Mouse (Mus musculus) midbrain, embryonic 10.5 days (tissue): ENCODE data around the gene Ebf1. TPM values are rescaled to one million over a fixed set of nuclear protein-coding genes. Genes with fewer than 3 reads are reported as not detected.
A peak's percentile ranks its signal among the peaks of the same experiment; 100 is the strongest.

Experiments used
- DNase-seq: peaks from one replicate; pipeline ENCODE4 v3.0.0-alpha.2; 2017; ENCODE audit warnings: low spot score
- H3K27ac ChIP-seq: fragments of 300-500 bp; sonication (generic); replicated peaks from 2 replicates; pipeline ENCODE4 v1.5.1; 2016; ENCODE audit warnings: mild to moderate bottlenecking
- H3K27me3 ChIP-seq: fragments of 300-500 bp; sonication (generic); 2 replicates; pipeline ENCODE4 v1.6.1; 2016; ENCODE audit warnings: low read depth, mild to moderate bottlenecking; ENCODE audit not compliant: poor library complexity, severe bottlenecking
- H3K36me3 ChIP-seq: fragments of 300-500 bp; sonication (generic); 2 replicates; pipeline ENCODE4 v1.6.1; 2016; ENCODE audit warnings: mild to moderate bottlenecking, moderate library complexity
- H3K4me1 ChIP-seq: fragments of 300-500 bp; sonication (generic); 2 replicates; pipeline ENCODE4 v1.6.1; 2016
- H3K4me3 ChIP-seq: fragments of 300-500 bp; sonication (generic); 2 replicates; pipeline ENCODE4 v1.5.1; 2016; ENCODE audit warnings: mild to moderate bottlenecking, moderate library complexity
- H3K9me3 ChIP-seq: fragments of 300-500 bp; sonication (generic); replicated peaks from 2 replicates; pipeline ENCODE4 v1.6.1; 2016; ENCODE audit warnings: mild to moderate bottlenecking
- WGBS: fragments of 180-500 bp; shearing (Covaris S2); methylation state at CpG from one replicate; pipeline ENCODE4 v1.1.7; 2016; 5-methylcytosine and 5-hydroxymethylcytosine counted together
- polyA plus RNA-seq: library from polyadenylated mRNA; unstranded; fragments of >200 nt; fragmentation: Nextera tagmentation; extraction: Ambion mirVana; gene quantifications from 2 replicates; pipeline ENCODE4 v1.2.1, GENCODE M21; 2016

Ebf1 gene
- polyA plus RNA-seq, 1 experiment from 2014 or later: 31.8 TPM

GRCm38 (mm10) chr11:44833351-44833996 lies 216.4 kb downstream of the Ebf1 start:
- peak overlapping the region; percentile 78 for H3K27ac ChIP-seq
- H3K9me3 ChIP-seq: no peaks in the 10 kb centered on the region
- peak overlapping the region; percentile 36 for H3K4me3 ChIP-seq
- 32% methylated on average over 18 of the region's 18 CpGs for WGBS
- H3K27me3 ChIP-seq: peaks cover 48% of the 10 kb centered on the region
- H3K4me1 ChIP-seq: peaks cover 41% of the 10 kb centered on the region
- no peaks in the 10 kb centered on the region for H3K36me3 ChIP-seq
- DNase-seq: peak; percentile 33

- 64% methylated on average over 5 of the region's 5 CpGs for WGBS
- Histone ChIP-seq H3K27ac (no peak overlapping the region), H3K9me3 (no peaks in the 10 kb centered on the region), H3K4me1 (peaks cover 41% of the 10 kb centered on the region), H3K4me3 (no peak overlapping the region), H3K36me3 (no peaks in the 10 kb centered on the region), H3K27me3 (peaks cover 39% of the 10 kb centered on the region)
- DNase-seq: no peak
Observed at GRCm38 (mm10) chr11:44835166-44835565, 218.0 kb downstream of the Ebf1 start.

DNA sequence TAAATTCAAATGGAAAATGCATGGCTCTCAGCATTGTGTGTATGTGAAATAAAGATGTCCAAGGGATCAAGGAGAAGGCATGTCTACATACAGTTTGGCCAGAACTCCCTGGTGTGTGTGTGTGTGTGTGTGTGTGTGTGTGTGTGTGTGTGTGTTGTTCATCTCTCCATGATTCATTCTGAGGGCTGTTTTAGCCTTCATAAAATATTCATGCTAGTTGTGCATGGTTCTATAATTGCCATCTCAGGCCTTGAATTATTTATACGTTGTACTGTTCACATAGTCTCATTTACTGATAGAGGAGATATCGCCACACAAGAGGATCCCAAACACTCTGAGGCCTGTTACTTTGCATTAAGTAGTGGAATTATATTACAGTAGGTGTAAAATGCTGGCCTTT lies 220.5 kb downstream of the Ebf1 start:
- Histone ChIP-seq H3K27ac (no peak overlapping the region), H3K36me3 (no peaks in the 10 kb centered on the region), H3K4me3 (no peak overlapping the region), H3K9me3 (no peaks in the 10 kb centered on the region), H3K27me3 (peaks cover 19% of the 10 kb centered on the region; the same call in 1 of the 2 replicates), H3K4me1 (peaks cover 47% of the 10 kb centered on the region)
- WGBS: 85% methylated on average over 2 of the region's 2 CpGs
- DNase-seq: no peak

DNA sequence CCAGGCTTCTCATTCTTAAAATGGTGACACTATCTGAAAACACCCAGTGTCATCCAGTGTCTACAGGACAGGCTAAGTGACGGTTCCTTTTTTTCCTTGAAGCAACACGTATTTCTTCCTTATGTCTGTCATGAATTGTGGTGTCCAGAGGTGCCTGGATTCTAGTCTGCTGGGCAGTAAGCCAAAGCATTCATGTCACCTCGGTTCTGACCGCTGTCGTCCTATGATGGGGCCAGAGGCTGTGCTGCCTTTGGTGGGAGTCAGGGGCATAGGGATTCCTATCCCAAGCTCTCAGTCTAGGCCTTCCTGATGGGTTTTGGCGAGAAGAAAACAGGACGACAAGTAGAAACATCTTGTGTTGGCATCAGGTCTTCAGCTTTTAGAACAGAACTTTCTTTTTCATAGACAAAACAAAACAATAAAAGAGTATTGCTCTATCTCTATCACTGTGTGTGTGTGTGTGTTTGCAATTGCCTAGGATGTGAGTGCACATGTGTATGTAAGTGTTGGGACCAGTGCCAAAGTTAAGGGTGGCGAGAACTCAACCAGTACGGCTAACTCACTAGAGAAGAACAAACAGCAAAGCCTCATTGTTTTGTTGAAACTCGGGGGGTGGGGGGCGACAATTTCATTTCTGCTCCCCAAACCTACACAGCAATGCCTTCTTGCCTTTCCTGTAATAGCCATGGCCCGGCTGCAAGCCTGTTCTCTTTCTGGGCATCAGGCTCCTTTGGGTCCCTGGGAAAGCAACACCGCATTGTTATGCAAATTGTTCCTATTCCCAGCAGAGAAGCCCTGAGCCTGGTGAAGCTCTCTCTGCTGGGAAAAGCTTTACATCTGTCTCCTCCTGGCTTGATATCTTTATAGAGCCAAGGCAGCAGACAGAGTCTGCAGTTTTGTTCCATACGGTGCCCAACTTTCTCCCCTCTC lies 224.3 kb downstream of the Ebf1 start:
- 46% methylated on average over 14 of the region's 14 CpGs for WGBS
- no peaks in the 10 kb centered on the region for H3K36me3 ChIP-seq
- H3K4me3 ChIP-seq: no peak overlapping the region
- DNase-seq: peak; percentile 50
- H3K4me1 ChIP-seq: peaks cover 27% of the 10 kb centered on the region
- no peaks in the 10 kb centered on the region for H3K9me3 ChIP-seq
- peak overlapping the region; percentile 74 for H3K27ac ChIP-seq
- no peaks in the 10 kb centered on the region; the same call in 1 of the 2 replicates for H3K27me3 ChIP-seq

DNA sequence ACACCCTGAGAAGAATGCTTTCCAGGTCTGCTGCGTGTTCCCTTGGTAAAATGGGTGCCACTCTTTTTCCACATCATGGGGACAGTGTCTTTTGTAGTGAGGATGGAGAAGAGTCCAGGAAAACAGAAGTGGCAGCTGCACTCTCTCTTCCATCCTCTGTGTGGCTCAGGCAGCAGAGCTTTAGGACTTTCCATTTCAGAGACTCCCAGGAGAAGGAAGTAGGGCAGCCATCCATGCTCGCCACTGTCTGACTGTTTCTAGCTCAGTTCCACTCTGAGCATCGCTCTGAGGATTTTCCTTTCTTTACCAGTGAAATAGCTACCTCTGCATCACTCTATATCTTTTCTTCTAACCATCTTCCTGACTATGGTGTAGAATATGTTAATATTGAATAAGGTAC lies 234.8 kb downstream of the Ebf1 start:
- H3K9me3 ChIP-seq: no peaks in the 10 kb centered on the region
- no peak overlapping the region for H3K27ac ChIP-seq
- H3K4me3 ChIP-seq: no peak overlapping the region
- WGBS: 85% methylated on average over 3 of the region's 3 CpGs
- H3K4me1 ChIP-seq: peaks cover 11% of the 10 kb centered on the region
- H3K27me3 ChIP-seq: no peaks in the 10 kb centered on the region
- H3K36me3 ChIP-seq: no peaks in the 10 kb centered on the region
- DNase-seq: no peak

GRCm38 (mm10) chr11:44852921-44853320 lies 235.8 kb downstream of the Ebf1 start:
- H3K36me3 ChIP-seq: no peaks in the 10 kb centered on the region
- DNase-seq: no peak
- H3K27me3 ChIP-seq: no peaks in the 10 kb centered on the region
- H3K4me3 ChIP-seq: no peak overlapping the region
- peaks cover 11% of the 10 kb centered on the region for H3K4me1 ChIP-seq
- no peaks in the 10 kb centered on the region for H3K9me3 ChIP-seq
- 93% methylated on average over 10 of the region's 10 CpGs for WGBS
- no peak overlapping the region for H3K27ac ChIP-seq

DNA sequence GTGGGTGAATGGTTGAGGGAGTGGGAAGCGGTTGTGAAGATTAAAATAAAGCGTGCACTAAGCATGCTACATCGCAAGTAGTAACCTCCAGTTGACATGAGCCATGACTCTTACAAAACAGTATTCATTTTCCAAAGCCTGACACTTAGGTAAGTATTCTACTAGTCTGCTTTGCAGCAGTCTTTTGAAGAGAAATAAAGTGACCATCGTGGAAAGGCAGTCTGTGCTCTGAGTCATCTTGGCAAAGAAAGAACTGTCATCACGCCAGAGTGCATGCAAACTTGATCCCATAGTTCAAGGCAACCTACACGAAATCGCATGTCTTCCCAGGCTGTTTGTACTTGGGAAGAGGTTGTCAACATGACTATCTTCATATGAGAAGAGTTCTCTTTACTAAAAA lies 237.4 kb downstream of the Ebf1 start:
- no peaks in the 10 kb centered on the region for H3K36me3 ChIP-seq
- H3K27me3 ChIP-seq: no peaks in the 10 kb centered on the region
- WGBS: 92% methylated on average over 7 of the region's 7 CpGs
- H3K4me1 ChIP-seq: peaks cover 7% of the 10 kb centered on the region; the same call in 1 of the 2 replicates
- no peak overlapping the region for H3K4me3 ChIP-seq
- no peak for DNase-seq
- no peaks in the 10 kb centered on the region for H3K9me3 ChIP-seq
- no peak overlapping the region for H3K27ac ChIP-seq

DNA sequence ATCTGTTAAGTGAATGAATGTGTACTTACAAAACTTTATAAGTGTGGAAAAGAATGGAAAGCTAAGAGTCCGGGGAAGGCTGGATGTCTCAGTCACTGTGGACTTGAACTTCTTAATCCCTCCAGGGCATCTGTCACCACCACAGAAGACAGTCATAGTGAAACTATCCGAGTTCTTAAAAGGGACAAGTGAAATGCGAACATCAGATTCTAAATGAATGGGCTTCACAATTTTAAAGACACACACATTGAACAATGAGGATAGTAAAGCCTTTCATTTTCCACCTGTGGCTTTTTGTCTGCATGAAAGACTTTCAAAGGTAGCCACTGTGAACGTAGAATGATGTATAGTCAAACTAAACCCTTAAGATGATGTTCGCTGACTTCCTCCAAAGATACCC lies 244.0 kb downstream of the Ebf1 start:
- Histone ChIP-seq H3K4me1 (peaks cover 10% of the 10 kb centered on the region; the same call in 1 of the 2 replicates), H3K27me3 (no peaks in the 10 kb centered on the region), H3K4me3 (no peak overlapping the region), H3K9me3 (no peaks in the 10 kb centered on the region), H3K27ac (no peak overlapping the region), H3K36me3 (no peaks in the 10 kb centered on the region)
- no peak for DNase-seq
- 71% methylated on average over 5 of the region's 5 CpGs for WGBS

GRCm38 (mm10) chr11:44863910-44864309 lies 246.8 kb downstream of the Ebf1 start:
- no peaks in the 10 kb centered on the region for H3K36me3 ChIP-seq
- no peak for DNase-seq
- H3K4me3 ChIP-seq: no peak overlapping the region
- 72% methylated on average over 8 of the region's 8 CpGs for WGBS
- H3K9me3 ChIP-seq: no peaks in the 10 kb centered on the region
- peaks cover 19% of the 10 kb centered on the region; the same call in 1 of the 2 replicates for H3K4me1 ChIP-seq
- no peaks in the 10 kb centered on the region for H3K27me3 ChIP-seq
- no peak overlapping the region for H3K27ac ChIP-seq

DNA sequence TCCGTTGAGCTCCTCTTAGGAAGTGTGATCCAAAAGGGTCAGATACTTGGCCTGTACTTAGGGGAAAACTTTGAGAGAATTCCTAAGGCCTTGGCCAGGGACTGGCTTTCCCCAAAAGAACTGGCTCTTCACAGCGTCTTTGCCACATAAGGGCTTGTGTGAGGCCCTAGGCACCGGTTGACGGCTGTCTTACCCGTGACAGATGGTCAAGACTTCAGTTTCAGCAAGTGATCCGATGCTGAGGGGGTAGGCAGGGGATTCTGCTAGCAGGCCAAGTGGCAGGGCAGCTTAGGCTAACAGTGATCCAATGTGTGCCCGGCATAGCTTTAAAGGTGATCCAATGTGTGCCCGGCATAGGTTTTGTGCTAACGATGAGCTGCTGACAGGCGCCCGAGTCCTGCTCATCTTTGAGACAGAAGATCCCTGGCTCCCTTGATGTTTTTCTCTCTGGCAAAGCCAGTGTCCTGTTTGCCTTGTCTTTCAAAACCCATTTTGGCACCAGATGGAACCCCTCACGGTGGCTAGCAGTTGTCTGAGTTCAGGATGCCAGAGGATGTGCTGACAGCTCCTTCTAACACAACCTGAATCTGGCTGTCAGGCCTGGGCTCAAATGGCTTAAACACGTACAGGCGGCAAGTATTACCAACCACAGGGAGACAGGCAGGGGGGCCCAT lies 249.5 kb downstream of the Ebf1 start:
- Histone ChIP-seq H3K27me3 (no peaks in the 10 kb centered on the region), H3K9me3 (no peaks in the 10 kb centered on the region), H3K4me1 (peaks cover 12% of the 10 kb centered on the region; the same call in 1 of the 2 replicates), H3K27ac (peak overlapping the region; percentile 59), H3K36me3 (no peaks in the 10 kb centered on the region), H3K4me3 (no peak overlapping the region)
- DNase-seq: no peak
- 78% methylated on average over 14 of the region's 14 CpGs for WGBS

DNA sequence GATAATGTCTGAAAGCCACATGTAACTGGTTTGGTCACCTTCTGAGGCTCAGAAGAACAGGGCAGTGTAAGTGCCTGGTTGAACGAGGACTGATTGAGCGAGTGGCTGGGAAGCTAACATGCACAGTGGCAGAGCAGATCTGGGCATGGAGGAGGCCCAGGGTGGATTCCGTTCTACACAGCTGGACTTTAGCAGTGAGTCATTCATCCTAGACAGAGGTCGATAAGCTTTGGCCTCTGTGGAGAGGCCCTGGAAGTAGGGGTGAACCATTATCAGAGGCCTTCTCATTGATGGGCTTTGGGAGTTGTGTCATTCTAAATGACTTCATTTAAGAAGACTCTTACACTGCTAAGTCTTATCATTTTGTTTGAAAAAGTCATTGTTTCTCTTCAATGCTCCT lies 250.3 kb downstream of the Ebf1 start:
- no peak overlapping the region for H3K27ac ChIP-seq
- no peaks in the 10 kb centered on the region for H3K9me3 ChIP-seq
- no peak for DNase-seq
- no peak overlapping the region for H3K4me3 ChIP-seq
- H3K27me3 ChIP-seq: no peaks in the 10 kb centered on the region
- H3K4me1 ChIP-seq: peaks cover 12% of the 10 kb centered on the region; the same call in 1 of the 2 replicates
- 74% methylated on average over 4 of the region's 4 CpGs for WGBS
- no peaks in the 10 kb centered on the region for H3K36me3 ChIP-seq

DNA sequence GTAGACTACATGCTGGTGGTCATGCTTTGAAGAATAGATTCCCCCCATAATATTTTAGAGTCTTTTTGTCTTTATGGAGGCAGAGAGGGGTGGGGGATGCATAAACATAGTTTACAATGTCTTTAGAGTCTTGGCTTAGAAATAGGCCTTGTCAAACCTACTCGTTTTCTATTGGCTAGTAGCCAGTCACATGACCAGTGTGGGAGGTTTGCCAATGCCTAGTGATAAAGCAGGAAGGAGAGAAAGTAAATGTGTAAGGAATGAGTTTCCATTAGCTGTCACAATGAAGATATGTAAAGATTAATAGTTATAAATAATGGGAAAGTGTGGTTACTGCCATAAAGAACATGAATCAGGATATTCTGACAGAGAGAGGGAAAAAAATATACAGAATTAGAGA lies 256.8 kb downstream of the Ebf1 start:
- no peak overlapping the region for H3K4me3 ChIP-seq
- WGBS: 84% methylated on average over 1 of the region's 1 CpGs
- H3K36me3 ChIP-seq: no peaks in the 10 kb centered on the region
- H3K27ac ChIP-seq: no peak overlapping the region
- DNase-seq: no peak
- no peaks in the 10 kb centered on the region for H3K27me3 ChIP-seq
- no peaks in the 10 kb centered on the region for H3K4me1 ChIP-seq
- H3K9me3 ChIP-seq: no peaks in the 10 kb centered on the region
